Mouse (Mus musculus) A20 (cell line): Measurements from ENCODE around the gene Trim8.
A peak's percentile ranks its signal among the peaks of the same experiment; 100 is the strongest.

ENCODE experiments used
- DNase-seq: peaks from one replicate; pipeline ENCODE4 v3.0.0-alpha.2; 2011; ENCODE audit warnings: low read depth, low spot score

Gene Trim8

DNA sequence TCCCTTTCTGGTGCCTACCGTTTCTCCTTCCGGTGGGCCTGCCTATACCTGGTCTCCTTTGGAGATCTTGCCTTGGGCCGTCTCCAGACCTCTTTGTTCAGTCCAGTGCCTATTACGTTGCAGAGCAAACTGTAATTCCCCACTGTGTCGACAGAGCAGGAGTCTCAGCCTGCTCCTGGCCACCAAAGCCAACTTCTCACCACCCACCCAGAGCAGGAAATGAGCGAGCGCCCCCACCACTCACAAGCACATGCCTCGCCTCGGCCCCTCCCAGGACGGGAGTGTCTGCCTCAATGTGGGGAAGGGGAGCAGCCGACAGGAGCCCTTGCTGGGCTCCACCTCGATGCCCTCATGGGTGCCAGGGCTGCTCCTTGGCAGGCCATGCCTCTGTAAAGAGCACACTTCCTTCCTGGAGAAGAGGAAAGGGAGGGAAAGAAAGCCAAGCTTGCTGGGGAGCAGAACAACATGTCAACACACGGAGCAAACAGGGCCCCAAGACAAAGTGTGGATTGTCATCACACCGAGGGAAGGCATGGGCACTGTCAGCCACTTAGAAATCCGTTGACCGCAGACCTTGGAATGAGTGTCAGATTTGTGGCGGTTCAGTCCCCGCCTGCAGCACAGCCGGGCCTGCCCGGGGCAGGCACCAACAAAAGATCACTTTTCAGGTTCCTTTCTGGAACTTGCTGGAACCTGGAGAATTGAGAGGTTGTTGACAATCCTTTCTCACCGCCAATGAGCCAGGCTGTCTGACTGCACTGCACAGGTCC, 22.0 kb upstream of the Trim8 start:
- DNase-seq: no peak

DNA sequence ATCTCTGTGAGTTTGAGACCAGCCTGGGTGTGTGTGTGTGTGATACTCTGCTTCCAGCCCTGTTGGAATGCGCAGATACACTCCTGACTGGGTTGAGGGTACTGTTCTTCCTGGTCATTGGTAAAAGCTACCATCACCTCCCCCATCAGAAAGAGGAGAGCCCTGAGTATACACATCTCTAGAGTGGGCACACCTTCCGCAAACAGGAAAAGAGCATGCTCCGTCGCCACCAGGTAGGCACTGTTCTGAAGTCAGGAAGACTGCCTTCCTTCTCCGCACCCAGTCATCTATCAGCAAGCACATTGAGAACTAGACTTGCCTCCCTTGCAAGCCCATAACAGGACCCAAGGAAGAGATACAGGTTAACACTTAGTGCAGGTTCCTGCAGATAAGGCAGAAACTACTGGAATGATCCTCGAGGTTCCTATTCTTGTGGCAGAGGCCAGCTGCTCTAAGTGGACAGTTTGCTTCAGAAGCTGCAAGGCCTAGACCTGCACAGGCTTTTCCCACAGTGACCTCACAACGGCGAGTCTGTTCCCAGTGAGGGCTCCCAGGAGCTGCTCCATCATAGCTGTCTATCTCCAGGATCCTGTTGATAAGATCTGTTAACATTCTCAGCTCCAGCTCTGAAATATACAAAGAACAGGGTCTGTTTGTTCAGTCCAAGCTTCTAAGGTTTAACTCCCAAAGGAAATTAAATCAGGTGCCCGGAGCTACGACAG, 20.7 kb upstream of the Trim8 start:
- no peak for DNase-seq

DNA sequence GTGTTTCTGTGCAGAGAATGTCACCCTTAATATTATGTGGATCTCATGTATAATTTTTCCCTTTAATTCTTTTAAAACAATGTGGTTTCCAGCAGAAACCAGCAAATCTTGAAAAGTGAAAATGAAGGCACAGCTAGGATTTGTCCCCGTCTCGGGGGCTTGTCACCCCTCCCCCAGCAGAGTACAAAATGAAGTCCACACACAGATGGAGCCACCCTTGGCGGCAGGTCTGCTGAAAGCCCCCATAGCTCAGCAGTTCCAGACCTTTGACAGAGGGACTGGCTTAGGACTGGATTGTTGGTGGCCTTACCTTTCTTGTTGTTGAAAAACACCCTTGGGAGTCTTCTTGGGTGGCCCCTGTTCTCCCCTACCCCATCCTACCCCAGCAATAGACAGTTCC, 20.1 kb upstream of the Trim8 start:
- no peak for DNase-seq

DNA sequence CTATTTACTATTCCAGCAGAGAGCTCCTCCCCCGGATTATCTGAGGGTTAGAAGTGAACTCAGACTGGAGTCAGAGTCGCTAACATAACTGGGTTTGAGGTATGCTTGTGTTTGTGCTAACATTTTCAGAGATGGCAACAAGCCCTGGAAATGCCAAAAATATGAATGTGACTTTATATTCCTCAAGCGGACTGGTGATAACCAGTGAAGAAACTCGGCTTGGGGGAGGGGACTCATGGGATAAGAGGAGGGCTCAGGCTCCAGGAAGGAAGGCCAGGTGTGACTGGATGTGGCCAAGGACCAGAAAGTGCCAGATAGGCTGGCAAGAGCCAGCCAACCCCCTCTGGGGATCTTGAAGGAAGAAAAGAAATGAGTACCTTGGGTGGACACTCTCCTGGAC, 19.7 kb upstream of the Trim8 start:
- no peak for DNase-seq

DNA sequence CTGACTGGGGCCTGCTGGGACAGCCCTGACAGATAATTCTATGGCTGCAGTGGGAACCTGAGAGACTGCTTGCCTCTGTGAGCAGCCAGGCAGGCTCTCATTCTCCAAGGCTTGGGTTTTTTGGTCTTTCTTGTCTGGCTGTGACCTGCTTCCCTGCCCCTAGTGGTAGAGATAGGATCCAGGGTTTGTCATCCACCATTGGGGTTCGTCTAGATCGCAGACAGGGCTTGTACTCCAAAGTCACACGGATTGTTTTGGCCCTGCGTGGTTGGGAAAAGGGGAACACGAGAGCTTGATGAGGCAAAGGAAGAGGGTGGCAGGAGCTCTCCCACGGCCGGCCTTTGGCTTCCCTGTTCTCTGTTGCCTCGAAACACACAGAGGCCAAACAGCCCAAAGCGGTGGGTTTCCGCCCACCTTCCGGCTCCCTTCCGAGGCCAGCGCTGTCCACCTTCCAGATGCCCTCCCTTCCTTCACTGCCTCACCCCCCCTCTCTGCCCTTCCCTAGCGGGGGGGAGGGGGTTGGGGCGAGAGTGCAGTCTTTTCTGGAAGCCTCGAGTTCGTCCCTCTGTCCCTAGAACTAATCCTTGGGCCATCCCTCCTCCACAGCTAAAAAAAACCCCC, 18.5 kb upstream of the Trim8 start:
- no peak for DNase-seq

DNA sequence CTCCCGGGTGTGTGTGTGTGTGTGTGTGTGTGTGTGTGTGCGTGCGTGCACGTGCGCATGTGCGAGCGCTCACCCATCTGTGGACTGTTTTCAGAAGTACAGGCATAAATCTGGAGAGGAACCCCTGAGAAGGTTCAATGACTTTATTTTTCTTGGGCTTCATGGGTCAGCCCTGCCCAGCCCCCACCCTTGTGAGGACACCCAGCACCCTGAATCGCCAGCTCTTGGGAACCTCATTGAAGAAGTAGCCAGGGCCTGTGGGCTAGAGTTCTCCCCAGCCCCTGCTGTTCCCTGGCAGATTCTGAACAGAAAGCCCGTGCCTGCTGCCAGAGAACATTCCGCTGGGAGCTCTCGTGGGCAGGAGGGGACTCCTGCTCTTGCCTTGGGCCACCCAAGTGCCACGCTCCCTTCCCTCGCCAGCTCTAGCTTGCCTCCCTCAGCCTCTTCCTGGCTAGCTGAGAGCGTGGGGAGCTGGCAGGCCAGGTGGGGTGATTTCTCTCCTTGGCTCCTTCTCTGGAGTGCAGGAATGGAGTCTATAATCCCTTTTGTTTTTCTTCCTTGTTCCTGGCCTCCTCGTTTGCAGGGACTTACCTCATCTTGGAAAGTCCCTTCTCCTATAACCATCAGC, 17.7 kb upstream of the Trim8 start:
- DNase-seq: peak; percentile 20

DNA sequence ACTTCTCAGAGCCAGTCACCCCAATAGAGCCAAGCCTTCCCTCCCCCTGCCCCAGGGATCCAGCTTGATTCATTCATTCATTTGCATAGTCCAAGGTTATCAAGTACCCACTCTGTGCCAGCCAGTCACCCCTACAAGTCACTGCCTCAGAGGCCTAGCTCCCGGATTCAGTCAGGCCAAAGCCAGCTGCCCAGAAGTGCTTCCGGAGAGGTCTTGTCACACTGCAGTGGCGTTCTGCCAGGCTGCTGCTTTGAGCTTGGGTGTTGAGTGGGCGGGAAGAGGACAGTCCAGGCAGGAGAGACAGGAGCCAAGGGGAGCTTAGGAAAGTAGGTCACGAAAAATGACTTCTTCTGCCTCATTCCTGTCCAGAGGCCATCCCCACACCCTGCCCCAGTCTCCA, 17.0 kb upstream of the Trim8 start:
- DNase-seq: no peak

DNA sequence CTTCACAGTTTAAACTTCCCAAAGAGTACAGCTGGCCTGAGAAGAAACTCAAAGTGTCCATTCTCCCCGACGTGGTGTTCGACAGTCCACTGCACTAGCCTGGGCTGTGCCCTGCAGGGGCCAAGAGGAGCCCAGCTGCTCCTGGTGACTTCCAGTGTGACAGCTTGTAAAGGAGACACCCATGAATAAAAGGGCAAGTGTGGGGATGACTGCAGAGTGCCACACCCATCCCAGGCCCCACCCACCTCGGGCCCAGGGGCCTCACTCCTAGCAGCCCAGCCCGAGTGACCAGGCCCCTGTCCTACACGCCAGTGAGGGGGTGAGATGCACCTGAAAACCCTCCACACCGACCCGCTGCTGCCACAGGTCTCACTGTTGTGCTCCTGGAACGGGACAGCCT, 15.7 kb upstream of the Trim8 start:
- no peak for DNase-seq

DNA sequence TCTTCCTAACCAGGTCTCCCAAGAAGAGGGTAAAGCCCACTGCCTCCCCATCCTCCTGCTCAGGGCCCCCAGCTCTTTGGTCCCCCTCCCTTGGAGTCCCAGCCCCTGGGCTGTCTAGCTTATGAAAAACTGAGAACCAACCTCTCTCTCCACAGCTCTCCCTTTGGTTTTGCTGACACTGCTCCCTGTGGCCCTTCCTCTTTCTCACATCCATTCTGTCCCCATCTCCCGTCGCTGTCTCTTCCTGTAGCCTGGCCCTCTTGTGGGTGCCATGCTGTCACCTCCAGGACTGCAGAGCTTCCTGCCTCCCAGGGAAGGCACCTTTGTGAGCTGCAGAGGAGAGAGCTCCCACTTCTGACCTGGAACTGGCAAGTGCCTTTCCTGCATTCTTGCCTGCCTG, 14.8 kb upstream of the Trim8 start:
- no peak for DNase-seq

DNA sequence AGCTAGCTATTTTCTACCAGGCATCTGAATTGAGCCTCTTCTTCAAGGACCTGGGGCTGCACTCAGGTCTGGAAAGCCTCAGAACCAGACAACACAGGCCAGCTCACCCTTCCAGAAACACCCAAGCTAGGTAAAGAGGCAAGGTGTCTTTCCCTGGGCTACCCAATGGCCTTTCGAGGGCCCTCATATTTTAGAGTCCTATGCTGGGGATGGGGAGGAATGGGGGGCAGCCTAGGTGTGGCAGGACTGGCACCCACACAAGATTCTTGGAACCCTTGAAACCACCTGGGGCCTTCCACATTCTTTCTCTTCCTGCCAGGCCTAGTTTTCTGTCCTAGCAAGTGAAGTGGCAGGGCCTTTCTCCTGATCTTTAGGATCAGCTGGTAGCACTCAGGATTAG, 12.1 kb upstream of the Trim8 start:
- no peak for DNase-seq

DNA sequence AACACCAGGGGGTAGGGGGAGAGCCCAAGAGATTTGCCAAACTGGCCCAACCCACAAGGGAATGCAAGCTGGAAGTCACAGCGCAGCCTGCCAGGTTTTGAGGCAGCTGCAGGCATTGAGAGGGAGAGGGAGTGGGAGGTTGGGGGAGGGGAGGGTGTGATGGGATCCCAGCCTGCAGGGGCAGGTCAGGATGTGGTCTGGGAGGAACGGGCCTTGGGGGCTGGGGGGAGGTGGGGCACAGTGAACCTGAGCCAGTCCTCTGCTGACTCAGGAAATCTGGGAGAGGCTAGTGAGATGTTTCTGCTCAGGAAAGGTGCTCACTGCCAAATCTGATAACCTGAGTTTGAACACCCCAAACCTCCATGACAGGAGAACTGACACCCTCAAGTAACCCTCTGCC, 10.9 kb upstream of the Trim8 start:
- DNase-seq: no peak

DNA sequence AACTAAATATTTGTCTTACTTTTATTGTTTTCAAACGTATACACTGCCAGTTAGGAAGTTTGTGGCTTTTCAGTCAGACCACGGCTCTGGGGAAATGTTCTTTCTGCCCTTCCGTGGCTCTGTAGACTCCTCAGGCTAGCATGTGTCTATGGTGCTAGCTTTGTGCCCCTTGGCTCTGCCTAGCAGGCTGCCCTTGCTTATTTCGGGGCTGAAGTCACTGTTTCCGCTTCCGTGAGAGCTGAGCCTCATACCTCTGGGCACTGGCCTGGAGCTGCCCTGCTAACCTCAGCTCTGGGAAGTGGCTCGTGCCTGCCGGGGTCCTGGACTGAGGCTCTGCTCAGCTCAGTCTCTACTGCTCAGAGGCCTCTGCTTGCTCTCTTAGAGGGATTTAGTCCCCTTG, 6.4 kb upstream of the Trim8 start:
- no peak for DNase-seq

DNA sequence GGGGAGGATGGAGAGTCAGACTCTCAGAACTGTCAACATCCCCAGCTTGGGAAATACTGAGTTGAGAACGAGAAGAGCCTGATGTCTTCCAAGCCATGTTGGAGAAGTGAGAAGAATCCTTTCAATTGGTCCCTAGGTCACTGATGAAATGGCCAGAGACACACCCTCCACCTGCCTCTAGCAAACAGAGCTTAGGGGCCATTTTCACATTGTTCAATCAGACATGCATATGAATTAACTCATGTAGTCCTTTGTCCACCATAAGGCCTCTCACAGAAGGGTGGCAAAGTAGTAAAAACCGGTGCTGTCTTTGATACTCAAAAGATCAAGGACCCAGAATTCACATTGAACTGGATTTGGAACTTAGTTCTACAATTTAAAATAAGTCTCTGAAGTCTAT, 4.3 kb upstream of the Trim8 start:
- no peak for DNase-seq

DNA sequence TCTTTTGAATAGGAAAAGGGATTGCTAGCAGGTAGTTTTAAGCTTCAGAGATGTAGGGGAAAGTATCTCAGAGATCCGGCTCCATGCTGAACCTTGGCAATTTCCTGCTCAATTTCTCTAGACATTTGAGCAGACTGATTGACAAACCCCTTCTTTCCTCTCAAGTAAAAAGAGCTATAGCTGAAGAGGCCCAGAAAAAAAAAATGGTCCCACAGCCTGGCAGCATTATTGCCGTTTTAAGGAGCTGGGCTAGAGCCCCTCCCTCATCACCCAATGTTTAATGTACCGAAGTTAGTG, 2.0 kb upstream of the Trim8 start:
- no peak for DNase-seq

DNA sequence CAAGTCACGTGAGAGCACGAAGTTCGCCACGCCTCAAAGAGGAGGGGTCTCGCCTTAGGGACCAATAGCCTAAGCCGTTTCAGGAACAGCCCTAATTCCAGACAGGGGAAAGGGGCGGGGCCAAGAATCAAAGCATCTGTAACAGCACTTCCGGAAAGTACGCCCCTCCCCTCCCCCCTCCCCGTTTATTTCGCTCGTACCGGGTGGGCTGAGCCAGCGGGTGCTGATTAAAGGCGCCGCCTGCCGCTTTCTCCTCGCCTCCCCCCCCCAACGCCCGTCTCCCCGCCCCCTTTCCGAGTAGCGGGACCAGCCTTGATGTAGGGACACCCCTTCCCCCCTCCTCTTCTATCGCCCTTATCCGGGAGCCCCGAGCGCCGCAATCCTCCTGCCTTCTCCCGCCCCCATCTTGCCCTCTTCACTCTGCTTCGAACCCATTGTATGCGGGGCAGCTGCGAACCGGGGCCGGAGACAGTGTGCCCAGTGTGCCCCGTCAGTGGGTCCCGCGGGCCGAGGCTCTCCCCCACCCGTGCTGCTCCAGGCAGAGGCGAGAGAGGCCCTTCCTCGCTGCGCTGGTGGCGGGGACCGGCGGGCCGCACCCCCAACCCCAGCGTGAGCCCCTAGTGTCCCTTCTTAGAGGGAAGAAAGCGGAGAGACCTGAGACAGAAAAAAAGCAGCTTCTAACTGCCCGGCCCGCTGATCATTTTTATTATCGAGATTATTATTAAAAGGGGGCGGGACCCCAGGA, 1.5 kb upstream of the Trim8 start:
- DNase-seq: peak; percentile 100

DNA sequence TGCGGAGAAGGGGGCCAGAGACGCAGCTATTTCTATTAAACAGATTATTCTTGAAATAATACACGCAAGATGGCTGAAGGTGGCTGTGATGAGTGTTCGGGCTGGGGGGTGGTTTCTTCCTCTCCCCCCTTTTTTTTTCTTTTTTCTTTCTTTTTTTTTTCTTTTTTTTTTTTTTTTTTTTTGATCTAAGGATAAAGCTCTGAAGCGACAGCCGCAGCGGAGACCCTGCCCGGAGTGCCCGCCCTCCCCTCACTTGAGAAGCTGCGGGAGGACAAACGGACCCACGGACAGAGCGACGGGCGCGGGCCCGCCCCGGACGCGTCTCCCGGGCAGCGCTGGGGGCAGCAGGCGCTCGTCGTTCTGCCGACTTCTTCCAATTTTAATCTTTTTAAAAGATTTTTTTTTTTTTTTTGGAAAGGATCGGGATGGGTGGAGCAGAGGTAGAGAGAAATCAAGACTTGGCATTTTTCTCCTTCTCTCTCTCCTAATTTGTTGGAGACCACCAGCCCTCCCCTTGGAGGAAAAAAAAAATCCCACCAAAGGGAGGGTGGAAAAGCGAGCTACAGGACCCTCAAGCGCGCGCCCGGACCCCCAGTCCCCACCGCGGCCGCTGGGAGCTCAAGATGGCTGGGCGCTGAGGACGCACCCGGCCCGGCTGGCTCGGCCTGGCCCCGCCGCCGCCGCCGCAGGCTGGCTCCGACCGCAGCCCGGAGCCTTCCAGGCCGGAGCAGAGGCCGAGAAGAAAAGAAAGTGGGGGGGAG, 741 bp upstream of the Trim8 start:
- DNase-seq: no peak

DNA sequence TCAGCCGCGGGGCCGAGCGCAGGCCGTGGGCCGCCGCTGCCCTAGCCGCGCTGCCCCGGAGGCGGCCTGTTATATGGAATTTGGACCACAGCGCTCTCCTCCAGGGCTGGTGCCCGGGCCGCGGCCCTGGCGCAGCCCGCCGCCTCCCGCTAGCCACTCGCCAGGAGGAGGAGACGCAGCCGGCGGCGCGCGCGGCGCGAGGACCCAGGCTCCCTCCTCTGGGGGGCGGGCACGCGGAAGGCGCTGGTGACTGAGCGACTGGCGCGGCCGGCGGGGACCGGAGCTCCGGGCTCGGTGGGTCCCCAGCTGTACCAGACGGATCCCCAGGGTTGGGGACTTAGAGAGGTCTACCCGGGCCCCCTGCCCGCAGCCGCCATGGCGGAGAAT, 560 bp downstream of the Trim8 start:
- peak; percentile 90 for DNase-seq

DNA sequence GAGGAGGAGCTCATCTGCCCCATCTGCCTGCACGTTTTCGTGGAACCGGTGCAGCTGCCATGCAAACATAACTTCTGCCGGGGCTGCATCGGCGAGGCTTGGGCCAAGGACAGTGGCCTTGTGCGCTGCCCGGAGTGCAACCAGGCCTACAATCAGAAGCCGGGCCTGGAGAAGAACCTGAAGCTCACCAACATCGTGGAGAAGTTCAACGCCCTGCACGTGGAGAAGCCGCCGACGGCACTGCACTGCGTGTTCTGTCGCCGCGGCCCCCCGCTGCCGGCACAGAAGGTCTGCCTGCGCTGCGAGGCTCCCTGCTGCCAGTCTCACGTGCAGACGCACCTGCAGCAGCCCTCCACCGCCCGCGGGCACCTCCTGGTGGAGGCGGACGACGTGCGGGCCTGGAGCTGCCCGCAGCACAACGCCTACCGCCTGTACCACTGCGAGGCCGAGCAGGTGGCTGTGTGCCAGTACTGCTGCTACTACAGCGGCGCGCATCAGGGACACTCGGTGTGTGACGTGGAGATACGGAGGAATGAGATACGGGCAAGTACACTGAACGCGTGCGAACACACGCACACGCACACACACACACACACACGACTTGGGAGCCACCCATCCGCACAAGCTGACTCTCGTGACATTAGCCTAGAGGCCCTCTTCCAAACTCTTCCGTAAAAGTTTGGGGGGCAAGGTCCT, 1.1 kb downstream of the Trim8 start:
- DNase-seq: peak; percentile 93

DNA sequence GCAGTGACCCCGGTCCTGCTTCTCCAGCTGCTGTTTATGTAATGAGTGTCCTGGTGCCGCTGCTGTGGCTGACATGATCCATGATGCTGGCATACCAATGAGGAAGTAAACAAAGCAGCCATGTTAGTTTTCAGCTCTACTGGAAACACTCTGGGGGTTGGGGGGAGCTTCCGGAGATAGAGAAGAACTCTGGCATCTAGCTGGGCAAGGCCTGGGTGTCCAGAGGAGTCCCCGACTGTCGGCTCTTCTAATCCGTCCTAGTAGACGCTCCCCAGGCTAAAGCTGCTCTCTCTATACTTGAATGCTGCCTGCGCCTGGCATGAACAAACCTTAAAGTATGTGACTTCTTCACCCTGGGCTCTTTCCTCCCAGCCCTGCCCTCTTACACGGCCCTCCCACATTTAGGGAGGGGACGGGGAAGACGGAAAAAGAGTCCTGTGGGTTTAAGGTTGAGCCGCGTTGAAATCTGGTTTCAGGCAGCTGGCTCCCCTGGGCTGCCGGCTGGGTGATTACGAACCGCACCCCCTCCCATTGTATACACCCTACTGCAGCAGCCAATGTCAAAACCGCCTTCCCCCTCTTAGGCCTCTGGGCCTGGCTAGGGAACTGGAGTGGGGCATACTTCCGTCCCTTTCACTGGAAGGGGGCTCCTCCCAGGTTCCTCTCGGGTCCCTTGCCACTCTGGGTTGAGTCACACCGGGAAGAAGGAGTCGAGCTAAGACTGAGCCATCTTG, 2.0 kb downstream of the Trim8 start:
- DNase-seq: peak; percentile 88

DNA sequence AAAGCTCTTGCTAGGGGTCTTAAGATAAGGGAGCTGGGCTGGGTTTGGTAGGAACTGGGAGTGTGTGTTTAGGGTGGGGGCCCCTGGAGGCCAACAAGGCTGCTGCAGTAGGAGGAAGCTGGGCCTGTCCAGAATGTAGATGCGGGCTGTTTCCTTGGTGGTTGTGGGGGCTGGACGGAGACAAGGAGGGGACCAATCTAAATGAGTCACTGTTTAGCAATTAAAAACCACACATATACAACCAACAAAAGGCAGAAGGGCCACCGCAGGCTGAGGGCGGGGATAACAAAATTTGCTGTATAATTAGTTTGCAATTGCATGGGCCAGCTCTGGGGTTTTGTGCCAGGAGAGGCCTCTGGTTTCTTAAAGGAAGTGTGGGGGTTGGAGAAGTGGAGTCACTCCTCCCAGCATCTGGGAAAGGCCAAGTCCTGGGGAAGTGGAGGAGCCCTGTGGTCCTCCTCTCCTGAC, 2.6 kb downstream of the Trim8 start:
- peak; percentile 82 for DNase-seq
